Mouse (Mus musculus): Measurements from ENCODE around the gene Sesn3. TPM values are rescaled to one million over a fixed set of nuclear protein-coding genes. Genes with fewer than 3 reads are reported as not detected.

Sesn3 gene
- polyA plus RNA-seq, 1 experiment from 2014 or later = 12.9 TPM

DNA sequence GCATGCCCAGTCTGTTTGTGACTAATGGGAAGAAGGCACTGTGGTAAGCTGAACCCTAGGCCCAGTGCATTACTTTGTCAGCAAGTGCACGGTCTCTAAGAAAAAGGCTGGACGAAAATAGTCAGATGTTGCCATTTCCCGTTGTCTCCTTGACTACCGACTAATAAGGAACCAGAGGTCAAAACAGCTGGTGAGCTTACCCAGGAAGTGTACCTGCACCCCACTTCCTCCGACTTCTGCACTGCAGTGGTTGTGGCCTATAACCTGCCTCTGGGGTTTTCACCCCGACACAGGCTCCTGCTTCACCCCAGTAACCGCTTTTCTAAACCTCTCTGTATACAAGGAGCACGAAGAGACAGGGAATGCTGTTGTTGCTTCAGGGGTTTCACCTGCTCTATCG is 30.3 kb upstream of the Sesn3 start:
- Histone ChIP-seq H3K27ac (no peak overlapping the region), H3K4me1 (replicated peaks; ENCODE audit: insufficient read depth, low read length) (peaks cover 16% of the 10 kb centered on the region), H3K36me3 (ENCODE audit: insufficient read depth, low read length) (no peaks in the 10 kb centered on the region), H3K9me3 (replicated peaks; ENCODE audit: low read length) (no peaks in the 10 kb centered on the region), H3K4me3 (replicated peaks; ENCODE audit: low read depth, low read length) (no peak overlapping the region), H3K27me3 (ENCODE audit: insufficient read depth, low read length) (no peaks in the 10 kb centered on the region), H3K4me2 (ENCODE audit: low read length) (no peak overlapping the region), H3K9ac (ENCODE audit: low read depth, low read length) (no peak overlapping the region)
- WGBS = 37% methylated on average over 9 of the region's 9 CpGs
- DNase-seq (ENCODE audit: low spot score) = peak; percentile 5
- no peak for ATAC-seq (replicated peaks; ENCODE audit: low FRiP score, low read depth)
- no peak for TF ChIP-seq CTCF (IDR thresholded peaks at IDR 0.05; ENCODE audit: low read depth)

DNA sequence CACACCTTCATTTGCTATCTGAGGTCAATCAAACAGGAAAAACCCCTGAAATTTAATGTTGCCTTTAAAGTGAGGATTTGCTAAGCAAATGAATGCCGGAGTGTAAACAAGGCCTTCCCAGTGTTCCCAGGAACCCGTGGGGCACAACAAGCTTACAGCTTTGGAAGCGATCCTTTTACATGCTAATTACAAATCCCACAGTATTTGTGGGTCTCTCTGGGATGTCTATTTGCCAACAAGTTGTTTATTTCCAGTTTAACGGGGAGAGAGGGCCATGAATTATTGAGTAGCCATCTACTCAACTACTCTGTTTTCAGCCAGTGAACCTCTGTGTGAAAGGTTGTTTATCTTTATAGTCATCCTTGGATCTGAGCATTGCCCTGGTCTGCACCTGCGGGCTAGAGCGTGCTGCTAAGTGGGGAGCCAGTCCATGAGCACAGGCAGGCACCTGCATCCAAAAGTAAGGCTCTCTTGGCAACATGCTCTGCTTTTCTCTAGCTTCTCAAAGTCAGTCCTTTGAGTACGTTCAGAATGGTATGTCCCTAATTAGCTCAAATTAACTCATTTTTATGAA is 29.8 kb upstream of the Sesn3 start:
- no peak overlapping the region for H3K9ac ChIP-seq (ENCODE audit: low read depth, low read length)
- DNase-seq (ENCODE audit: low spot score) (peak; percentile 7), ATAC-seq (replicated peaks; ENCODE audit: low FRiP score, low read depth) (no peak)
- H3K27me3 ChIP-seq (ENCODE audit: insufficient read depth, low read length) = no peaks in the 10 kb centered on the region
- peak overlapping the region; percentile 1; the same call in 1 of the 2 replicates for H3K27ac ChIP-seq
- no peak overlapping the region for H3K4me2 ChIP-seq (ENCODE audit: low read length)
- H3K4me1 ChIP-seq (replicated peaks; ENCODE audit: insufficient read depth, low read length) = peaks cover 16% of the 10 kb centered on the region
- 41% methylated on average over 7 of the region's 7 CpGs for WGBS
- no peaks in the 10 kb centered on the region for H3K36me3 ChIP-seq (ENCODE audit: insufficient read depth, low read length)
- H3K9me3 ChIP-seq (replicated peaks; ENCODE audit: low read length) = no peaks in the 10 kb centered on the region
- no peak for TF ChIP-seq CTCF (IDR thresholded peaks at IDR 0.05; ENCODE audit: low read depth)
- no peak overlapping the region for H3K4me3 ChIP-seq (replicated peaks; ENCODE audit: low read depth, low read length)

DNA sequence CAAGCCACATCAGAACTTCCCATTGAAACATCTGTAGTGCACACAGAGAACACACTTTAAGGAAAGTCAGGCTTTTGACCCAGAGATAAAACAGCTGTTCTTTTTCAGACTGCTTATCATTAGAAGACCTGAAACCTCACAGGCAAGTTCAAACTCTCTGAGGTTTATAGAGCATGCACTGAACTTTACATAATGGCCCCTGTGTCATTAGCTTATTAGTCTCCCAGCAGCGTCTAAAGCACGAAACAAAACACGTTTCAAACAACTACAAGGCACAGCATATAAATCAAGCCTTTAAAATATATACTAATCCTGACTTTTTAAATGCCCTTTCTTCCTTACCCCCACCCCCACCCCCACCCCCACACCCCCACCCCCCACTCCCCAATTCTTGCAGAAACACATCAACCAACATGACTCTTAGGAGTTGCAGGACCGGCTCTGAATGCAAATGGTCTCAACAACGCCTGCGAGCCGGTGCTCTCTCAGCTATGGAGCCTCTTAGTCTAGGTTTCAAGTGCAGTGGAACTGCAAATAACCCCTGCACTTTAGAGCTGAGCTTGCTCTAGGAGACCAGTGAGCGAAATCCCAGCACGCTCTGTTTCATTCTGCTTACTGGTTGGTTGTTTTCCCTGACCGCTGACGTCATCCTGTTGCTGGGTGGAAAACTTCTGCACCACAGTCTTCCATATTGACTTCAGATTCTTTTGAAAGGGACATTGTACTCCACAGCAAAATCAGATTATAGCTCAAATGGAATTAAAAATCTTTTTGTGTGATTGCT is 28.7 kb upstream of the Sesn3 start:
- peak; percentile 92 for DNase-seq (ENCODE audit: low spot score)
- ATAC-seq (replicated peaks; ENCODE audit: low FRiP score, low read depth) = peak; percentile 94
- no peaks in the 10 kb centered on the region for H3K27me3 ChIP-seq (ENCODE audit: insufficient read depth, low read length)
- 8% methylated on average over 11 of the region's 11 CpGs for WGBS
- no peak overlapping the region for H3K4me3 ChIP-seq (replicated peaks; ENCODE audit: low read depth, low read length)
- H3K36me3 ChIP-seq (ENCODE audit: insufficient read depth, low read length) = no peaks in the 10 kb centered on the region
- H3K9ac ChIP-seq (ENCODE audit: low read depth, low read length) = no peak overlapping the region
- H3K27ac ChIP-seq = peak overlapping the region; percentile 57; the same call in 1 of the 2 replicates
- no peaks in the 10 kb centered on the region for H3K9me3 ChIP-seq (replicated peaks; ENCODE audit: low read length)
- no peak for TF ChIP-seq CTCF (IDR thresholded peaks at IDR 0.05; ENCODE audit: low read depth)
- 0 out of 2 replicates have a peak overlapping the region, but pooled peaks have one; percentile 13 for H3K4me2 ChIP-seq (ENCODE audit: low read length)
- peaks cover 16% of the 10 kb centered on the region for H3K4me1 ChIP-seq (replicated peaks; ENCODE audit: insufficient read depth, low read length)

DNA sequence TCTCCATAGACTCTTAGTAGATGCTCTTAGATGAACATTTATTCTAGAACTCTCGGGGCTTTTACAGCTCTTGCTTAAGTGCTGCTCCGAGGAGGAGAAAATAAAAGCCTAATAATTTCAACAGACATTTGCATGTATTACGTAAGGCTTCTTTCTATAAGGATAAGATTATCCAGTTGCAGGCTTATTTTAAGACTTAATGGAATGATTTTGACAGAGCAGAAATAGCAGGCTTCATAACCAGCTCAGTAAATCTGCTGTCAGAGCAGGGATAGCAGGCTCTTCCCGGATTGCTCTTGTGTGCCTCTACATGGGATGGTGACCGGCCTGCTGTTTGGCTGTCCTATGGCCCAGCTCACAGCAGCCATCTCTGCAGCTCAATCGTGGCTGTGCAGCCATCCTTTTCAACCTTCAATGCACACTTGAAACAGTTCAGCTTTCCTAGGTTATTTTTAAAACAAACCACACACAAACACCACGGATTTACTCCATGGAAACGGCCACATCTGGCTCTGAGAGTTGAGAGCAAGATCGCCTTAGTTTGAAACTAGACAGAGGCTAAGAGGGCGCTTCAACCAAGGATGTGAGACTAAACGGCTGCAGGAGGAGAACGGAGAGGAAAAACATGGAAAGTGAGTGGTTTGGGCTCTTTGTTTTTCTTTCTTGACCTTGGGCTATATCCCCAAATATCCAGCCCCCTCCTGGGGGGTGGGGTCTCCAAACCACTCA is 27.2 kb upstream of the Sesn3 start:
- WGBS = 45% methylated on average over 12 of the region's 12 CpGs
- no peak for TF ChIP-seq CTCF (IDR thresholded peaks at IDR 0.05; ENCODE audit: low read depth)
- Histone ChIP-seq H3K27me3 (ENCODE audit: insufficient read depth, low read length) (no peaks in the 10 kb centered on the region), H3K4me3 (replicated peaks; ENCODE audit: low read depth, low read length) (no peak overlapping the region), H3K4me2 (ENCODE audit: low read length) (no peak overlapping the region), H3K9ac (ENCODE audit: low read depth, low read length) (no peak overlapping the region), H3K36me3 (ENCODE audit: insufficient read depth, low read length) (no peaks in the 10 kb centered on the region), H3K27ac (peak overlapping the region; percentile 71), H3K4me1 (replicated peaks; ENCODE audit: insufficient read depth, low read length) (peaks cover 16% of the 10 kb centered on the region), H3K9me3 (replicated peaks; ENCODE audit: low read length) (no peaks in the 10 kb centered on the region)
- DNase-seq (ENCODE audit: low spot score) (peak; percentile 79), ATAC-seq (replicated peaks; ENCODE audit: low FRiP score, low read depth) (no peak; the same call in 1 of the 2 replicates)

DNA sequence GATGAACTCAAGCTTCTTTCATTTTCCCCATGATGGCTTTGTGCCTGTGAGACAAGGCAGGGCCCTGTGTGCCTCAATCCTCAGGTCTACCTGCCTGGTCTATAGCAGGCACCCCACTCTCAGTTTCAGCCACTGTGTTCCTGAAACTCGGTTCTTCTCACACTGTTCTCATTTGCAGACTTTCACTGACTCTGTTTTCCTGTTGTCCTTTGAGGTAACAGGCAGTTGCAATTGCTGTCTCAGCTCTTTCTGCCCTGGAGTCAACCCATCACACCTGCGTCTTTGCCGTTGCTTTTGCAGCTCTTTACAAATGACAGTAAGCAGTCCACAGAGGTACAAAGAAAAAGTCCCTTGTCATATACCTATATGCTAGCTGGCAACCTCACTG is 26.7 kb upstream of the Sesn3 start:
- DNase-seq (ENCODE audit: low spot score) (no peak), ATAC-seq (replicated peaks; ENCODE audit: low FRiP score, low read depth) (no peak)
- no peaks in the 10 kb centered on the region for H3K9me3 ChIP-seq (replicated peaks; ENCODE audit: low read length)
- TF ChIP-seq CTCF (IDR thresholded peaks at IDR 0.05; ENCODE audit: low read depth) = no peak
- H3K4me3 ChIP-seq (replicated peaks; ENCODE audit: low read depth, low read length) = no peak overlapping the region
- 58% methylated on average over 3 of the region's 3 CpGs for WGBS
- H3K9ac ChIP-seq (ENCODE audit: low read depth, low read length) = no peak overlapping the region
- no peak overlapping the region for H3K4me2 ChIP-seq (ENCODE audit: low read length)
- peaks cover 16% of the 10 kb centered on the region for H3K4me1 ChIP-seq (replicated peaks; ENCODE audit: insufficient read depth, low read length)
- no peaks in the 10 kb centered on the region for H3K27me3 ChIP-seq (ENCODE audit: insufficient read depth, low read length)
- H3K27ac ChIP-seq = peak overlapping the region; percentile 71; the same call in 1 of the 2 replicates
- no peaks in the 10 kb centered on the region for H3K36me3 ChIP-seq (ENCODE audit: insufficient read depth, low read length)

DNA sequence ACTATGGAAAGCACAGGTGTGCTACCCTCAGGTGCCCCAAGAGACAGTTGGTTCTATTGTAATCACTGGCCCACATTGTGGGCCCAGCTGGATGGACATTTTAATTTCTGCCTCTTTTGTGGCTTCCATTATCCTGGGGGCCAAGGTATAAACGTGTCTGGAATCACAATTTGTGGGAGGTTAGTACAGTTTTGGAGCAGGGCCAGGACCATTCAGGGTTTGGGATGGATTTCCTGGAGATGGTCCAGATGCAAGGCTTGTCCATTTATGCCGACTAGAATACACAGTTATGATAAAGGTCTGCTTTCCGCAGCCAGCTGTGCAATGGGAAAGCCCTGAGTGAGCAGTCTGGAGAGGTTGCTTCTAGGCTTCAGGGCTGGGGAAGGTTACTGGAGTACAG is 13.7 kb upstream of the Sesn3 start:
- no peak for ATAC-seq (replicated peaks; ENCODE audit: low FRiP score, low read depth)

More for the DNA sequence above, 13.7 kb upstream of the Sesn3 start:
- TF ChIP-seq CTCF (IDR thresholded peaks at IDR 0.05; ENCODE audit: low read depth) = no peak
- Histone ChIP-seq H3K36me3 (ENCODE audit: insufficient read depth, low read length) (no peaks in the 10 kb centered on the region), H3K27ac (no peak overlapping the region), H3K9me3 (replicated peaks; ENCODE audit: low read length) (no peaks in the 10 kb centered on the region), H3K4me1 (replicated peaks; ENCODE audit: insufficient read depth, low read length) (no peaks in the 10 kb centered on the region), H3K9ac (ENCODE audit: low read depth, low read length) (no peak overlapping the region), H3K4me2 (ENCODE audit: low read length) (no peak overlapping the region), H3K4me3 (replicated peaks; ENCODE audit: low read depth, low read length) (no peak overlapping the region), H3K27me3 (ENCODE audit: insufficient read depth, low read length) (no peaks in the 10 kb centered on the region)
- 36% methylated on average over 3 of the region's 3 CpGs for WGBS
- no peak for DNase-seq (ENCODE audit: low spot score)
